8 mouse cellular contexts compared by ENCODE assay signal in the genomic region with DNA sequence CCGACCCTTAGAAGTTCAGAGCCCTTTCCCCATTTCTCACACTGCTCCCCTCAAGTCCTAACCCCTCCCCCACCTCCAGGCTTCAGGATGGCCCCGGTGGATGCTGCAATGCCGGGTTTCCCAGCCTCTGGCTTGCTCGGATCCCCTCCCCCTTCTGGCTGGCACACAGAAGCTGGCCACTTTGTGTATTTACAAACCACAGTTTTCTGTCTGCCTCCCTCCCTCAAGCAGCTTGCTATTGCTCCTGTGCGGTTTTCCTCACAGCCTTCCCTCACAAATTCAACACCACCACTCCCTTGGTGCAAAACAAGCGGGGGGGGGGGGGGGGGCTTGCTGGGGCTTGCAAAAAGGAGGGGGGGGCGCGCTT.
DNase-seq lines count a peak whose midpoint lies in the region; ATAC-seq lines count a peak whose summit lies in the region.
"Had no signal": no experiment of that assay in that cellular context is flagged by ENCODE, and none has a peak within 500 bp of the region (broad histone marks: within the 10 kb centered on the region; RNA-seq: fewer than 3 reads in every experiment).

No protein-coding gene starts in this region.

- H3K9ac ChIP-seq in lung, embryonic 15.5 days, result peak overlapping the region; percentile 1; the same call in 1 of the 2 replicates
- no peak overlapping the region; the same call in 1 of the 2 replicates for H3K9ac ChIP-seq in liver, embryonic 13.5 days
- H3K9ac ChIP-seq in stomach, embryonic 16.5 days (ENCODE audit: low read length), result peak overlapping the region; percentile 26; the same call in 1 of the 2 replicates

- 3% methylated on average over 8 of the region's 8 CpGs for WGBS in lung, embryonic 15.5 days
- WGBS in liver, embryonic 13.5 days (ENCODE audit: insufficient replicate concordance), result 10% methylated on average over 8 of the region's 8 CpGs
- WGBS in stomach, embryonic 16.5 days, result 6% methylated on average over 7 of the region's 8 CpGs

- H3K4me2 ChIP-seq in lung, embryonic 15.5 days, result peak overlapping the region; percentile 37
- H3K4me2 ChIP-seq in liver, embryonic 13.5 days, result peak overlapping the region; percentile 47
- peak overlapping the region; percentile 46 for H3K4me2 ChIP-seq in stomach, embryonic 16.5 days (ENCODE audit: low read depth, low read length)

- no peaks in the 10 kb centered on the region for H3K36me3 ChIP-seq in lung, embryonic 15.5 days
- no peaks in the 10 kb centered on the region for H3K36me3 ChIP-seq in liver, embryonic 13.5 days
- H3K36me3 ChIP-seq in stomach, embryonic 16.5 days (ENCODE audit: control insufficient read depth, insufficient read depth, low read length), result no peaks in the 10 kb centered on the region

- H3K27me3 ChIP-seq in lung, embryonic 15.5 days, result no peaks in the 10 kb centered on the region
- H3K27me3 ChIP-seq in liver, embryonic 13.5 days, result 0 out of 2 replicates have a peak, but pooled peaks cover 2% of the 10 kb centered on the region
- H3K27me3 ChIP-seq in stomach, embryonic 16.5 days (ENCODE audit: control insufficient read depth, insufficient read depth, low read length), result no peaks in the 10 kb centered on the region

- peaks cover 42% of the 10 kb centered on the region for H3K4me1 ChIP-seq in lung, embryonic 15.5 days
- H3K4me1 ChIP-seq in liver, embryonic 13.5 days (replicated peaks), result peaks cover 31% of the 10 kb centered on the region
- H3K4me1 ChIP-seq in stomach, embryonic 16.5 days (ENCODE audit: control insufficient read depth, insufficient read depth, low read length), result peaks cover 33% of the 10 kb centered on the region

- no peak for DNase-seq in lung, postnatal 14 days
- no peak for DNase-seq in liver, embryonic 13.5 days
- no peak for DNase-seq in layer of hippocampus, adult 8-10 months (ENCODE audit: low spot score in 2 of 2)
- DNase-seq: layer of hippocampus, postnatal 36 days had no signal

- no peak overlapping the region for H3K4me3 ChIP-seq in lung, embryonic 15.5 days
- H3K4me3 ChIP-seq in liver, embryonic 13.5 days (replicated peaks), result no peak overlapping the region
- peak overlapping the region; percentile 22 for H3K4me3 ChIP-seq in stomach, embryonic 16.5 days (replicated peaks; ENCODE audit: low read length)

- H3K27ac ChIP-seq in lung, embryonic 15.5 days, result no peak overlapping the region
- H3K27ac ChIP-seq in liver, embryonic 13.5 days, result no peak overlapping the region
- H3K27ac ChIP-seq in stomach, embryonic 16.5 days (ENCODE audit: low read length), result 0 out of 2 replicates have a peak overlapping the region, but pooled peaks have one; percentile 64

- H3K9me3 ChIP-seq in lung, embryonic 15.5 days, result no peaks in the 10 kb centered on the region
- H3K9me3 ChIP-seq in liver, embryonic 13.5 days (replicated peaks), result no peaks in the 10 kb centered on the region
- no peaks in the 10 kb centered on the region for H3K9me3 ChIP-seq in stomach, embryonic 16.5 days (replicated peaks; ENCODE audit: control insufficient read depth, low read length)

- no peak for ATAC-seq in lung, embryonic 15.5 days (ENCODE audit: borderline replicate concordance, extremely low read depth, low FRiP score, low TSS enrichment)
- ATAC-seq in granulocyte monocyte progenitor cell, adult 5-6 weeks (replicated peaks; ENCODE audit: poor library complexity, severe bottlenecking), result peak; percentile 38
- ATAC-seq in liver, embryonic 13.5 days (ENCODE audit: low read depth), result no peak
- no peak for ATAC-seq in stomach, embryonic 16.5 days (ENCODE audit: insufficient read depth, low FRiP score)
- ATAC-seq in CD4-positive, CD25-positive, alpha-beta regulatory T cell, adult 4 months, result no peak
